Mouse (Mus musculus) thymus, postnatal 0 days (tissue): ENCODE measurements around the gene Haus2. TPM values are rescaled to one million over a fixed set of nuclear protein-coding genes. Genes with fewer than 3 reads are reported as not detected.
A peak's percentile ranks its signal among the peaks of the same experiment; 100 is the strongest.

ENCODE experiments used
- DNase-seq: peaks from one replicate; pipeline ENCODE4 v3.0.0-alpha.2; 2015; ENCODE audit warnings: low spot score
- polyA plus RNA-seq: library from polyadenylated mRNA; unstranded; fragments of >200 nt; fragmentation: Nextera tagmentation; extraction: Ambion mirVana; gene quantifications from 2 replicates; pipeline ENCODE4 v1.2.1, GENCODE M21; 2015

The Haus2 gene
- polyA plus RNA-seq, 1 experiment from 2014 or later: 25.8 TPM

GRCm38 (mm10) chr2:120663491-120664154 is 54.4 kb downstream of the Haus2 start:
- DNase-seq: no peak

DNA sequence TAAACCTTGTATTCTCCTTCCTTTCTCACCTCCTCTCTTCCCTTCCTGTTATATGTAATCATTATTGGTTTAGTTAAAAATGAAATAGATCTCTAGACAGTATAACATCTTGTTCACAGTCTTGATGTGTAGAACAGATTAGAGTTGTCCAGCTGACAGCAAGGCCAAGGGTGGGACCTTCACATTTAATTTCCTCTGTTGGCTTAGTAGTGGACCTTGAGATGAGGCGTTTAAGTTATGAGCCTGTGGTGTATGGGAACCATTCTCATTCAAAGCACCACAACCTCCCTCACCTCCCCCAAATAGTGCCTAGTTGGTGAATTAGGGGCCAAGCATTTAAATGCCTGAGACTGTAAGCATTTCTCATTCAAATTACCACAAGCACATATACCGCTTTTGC is 58.3 kb downstream of the Haus2 start:
- no peak for DNase-seq

DNA sequence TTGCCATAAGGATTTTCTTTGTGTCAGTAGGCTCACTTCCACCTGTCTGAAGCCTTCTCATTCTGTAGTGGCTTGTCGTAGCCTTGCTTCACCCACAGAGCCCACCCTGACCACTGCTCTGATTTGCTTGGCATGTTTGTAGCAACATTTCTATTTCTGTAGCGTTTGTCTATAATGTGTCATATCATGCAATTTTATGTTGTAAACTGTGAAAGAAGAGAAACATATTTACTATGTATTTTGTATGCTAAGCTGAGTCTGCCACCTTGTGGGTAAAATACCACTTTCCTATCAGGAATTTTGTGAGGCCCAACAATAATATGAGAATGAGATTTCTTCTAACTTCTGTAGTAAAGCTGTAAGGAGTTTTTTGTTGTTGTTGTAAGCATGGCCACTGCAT is 61.1 kb downstream of the Haus2 start:
- peak; percentile 16 for DNase-seq

Other genes with a start within 250 kb of the Haus2 start
- gene Ganc, start 205.5 kb upstream of the Haus2 start, polyA plus RNA-seq: 24.1 and 31.9 TPM in 2 replicates
- 21.7 and 26.1 TPM in 2 replicates for gene Tmem87a, start 205.3 kb upstream of the Haus2 start, polyA plus RNA-seq
- gene Capn3, start 153.4 kb upstream of the Haus2 start, polyA plus RNA-seq: 90.9 and 99.1 TPM in 2 replicates
- gene Zfp106, start 45.5 kb upstream of the Haus2 start, polyA plus RNA-seq: 50.0 and 59.5 TPM in 2 replicates
- 33.9 and 40.6 TPM in 2 replicates for gene Snap23, start 41.7 kb upstream of the Haus2 start, polyA plus RNA-seq
- 22.0 and 25.2 TPM in 2 replicates for gene Lrrc57, start 137 bp downstream of the Haus2 start, polyA plus RNA-seq
- 1.5 and 2.3 TPM in 2 replicates for gene Stard9, start 19.7 kb downstream of the Haus2 start, polyA plus RNA-seq
- gene Cdan1, start 240.7 kb downstream of the Haus2 start, polyA plus RNA-seq: 8.2 and 8.7 TPM in 2 replicates
- 2.7 and 3.7 TPM in 2 replicates for gene Ttbk2, start 241.2 kb downstream of the Haus2 start, polyA plus RNA-seq